In the genomic region with DNA sequence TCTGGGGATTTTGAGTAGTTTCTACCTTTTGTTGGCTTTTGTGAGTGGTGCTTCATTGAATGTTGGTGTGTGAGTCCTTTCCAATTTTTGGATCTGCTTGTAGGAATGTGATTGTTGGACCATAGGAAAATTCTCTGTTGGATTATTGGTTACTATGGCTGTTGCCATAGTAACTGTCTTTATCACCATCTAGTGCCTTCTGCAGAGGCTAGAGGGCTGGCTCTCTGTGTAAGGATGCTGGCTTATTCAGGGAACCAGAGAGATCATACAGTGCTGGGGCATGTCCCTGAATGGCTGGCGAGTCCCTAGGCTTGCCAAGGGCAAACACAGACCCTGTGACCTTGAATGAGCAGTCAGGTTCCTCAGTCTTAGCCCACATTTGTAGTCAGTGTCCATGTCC, we compare ENCODE assay signal across 24 mouse cellular contexts. TPM values are rescaled to one million over a fixed set of nuclear protein-coding genes. Genes with fewer than 3 reads are reported as not detected.
DNase-seq lines count a peak whose midpoint lies in the region; ATAC-seq and TF ChIP-seq lines count a peak whose summit lies in the region.
"Had no signal": no experiment of that assay in that cellular context is flagged by ENCODE, and none has a peak within 500 bp of the region (broad histone marks: within the 10 kb centered on the region; RNA-seq: fewer than 3 reads in every experiment).

No protein-coding gene starts in this region.

- H3K9me3 ChIP-seq in forebrain, embryonic 16.5 days (ENCODE audit: control insufficient read depth, low read length) = no peaks in the 10 kb centered on the region
- no peaks in the 10 kb centered on the region for H3K9me3 ChIP-seq in forebrain, embryonic 11.5 days (ENCODE audit: control insufficient read depth, low read length)
- H3K9me3 ChIP-seq in hindbrain, embryonic 16.5 days (ENCODE audit: control insufficient read depth, low read length) = no peaks in the 10 kb centered on the region
- H3K9me3 ChIP-seq in hindbrain, embryonic 13.5 days = no peaks in the 10 kb centered on the region
- H3K9me3 ChIP-seq in midbrain, embryonic 13.5 days = no peaks in the 10 kb centered on the region
- no peaks in the 10 kb centered on the region for H3K9me3 ChIP-seq in midbrain, embryonic 14.5 days (ENCODE audit: control insufficient read depth, low read length)
- no peaks in the 10 kb centered on the region for H3K9me3 ChIP-seq in neural tube, embryonic 14.5 days (ENCODE audit: control insufficient read depth, low read length)
- H3K9me3 ChIP-seq: embryonic facial prominence, embryonic 13.5 days; forebrain, embryonic 13.5 days; liver, embryonic 12.5 days had no signal

- no peak for DNase-seq in forebrain, embryonic 11.5 days (ENCODE audit: low spot score)
- no peak for DNase-seq in midbrain, embryonic 14.5 days
- no peak for DNase-seq in kidney, adult 2 months
- DNase-seq: adrenal gland, postnatal 14 days; cerebellum, adult 18-20 months; cerebellum, postnatal 10 days; gastrocnemius, postnatal 14 days; heart, postnatal 36 days; kidney, adult 11 months; kidney, postnatal 36 days; left cerebral cortex, postnatal 4 days; liver, postnatal 0 days; lung, postnatal 36 days; thymus, postnatal 4 days had no signal

- no peak overlapping the region for H3K9ac ChIP-seq in forebrain, embryonic 16.5 days (replicated peaks; ENCODE audit: low read depth, low read length)
- H3K9ac ChIP-seq in forebrain, embryonic 11.5 days (ENCODE audit: low read length) = no peak overlapping the region
- no peak overlapping the region for H3K9ac ChIP-seq in hindbrain, embryonic 16.5 days (ENCODE audit: low read depth, low read length)
- H3K9ac ChIP-seq in hindbrain, embryonic 13.5 days = no peak overlapping the region
- H3K9ac ChIP-seq in midbrain, embryonic 13.5 days (replicated peaks) = no peak overlapping the region
- H3K9ac ChIP-seq in midbrain, embryonic 14.5 days (replicated peaks; ENCODE audit: low read length) = no peak overlapping the region
- H3K9ac ChIP-seq in neural tube, embryonic 14.5 days (replicated peaks; ENCODE audit: low read depth, low read length) = no peak overlapping the region
- H3K9ac ChIP-seq: embryonic facial prominence, embryonic 13.5 days; forebrain, embryonic 13.5 days; liver, embryonic 12.5 days; liver, postnatal 0 days had no signal

- H3K36me3 ChIP-seq in forebrain, embryonic 16.5 days (ENCODE audit: control insufficient read depth, insufficient read depth) = peaks cover 60% of the 10 kb centered on the region
- peaks cover 24% of the 10 kb centered on the region for H3K36me3 ChIP-seq in forebrain, embryonic 11.5 days (ENCODE audit: control insufficient read depth, insufficient read depth, low read length)
- peaks cover 69% of the 10 kb centered on the region for H3K36me3 ChIP-seq in hindbrain, embryonic 16.5 days (ENCODE audit: control insufficient read depth, insufficient read depth, low read length)
- peaks cover 88% of the 10 kb centered on the region for H3K36me3 ChIP-seq in hindbrain, embryonic 13.5 days
- peaks cover 88% of the 10 kb centered on the region for H3K36me3 ChIP-seq in midbrain, embryonic 13.5 days
- H3K36me3 ChIP-seq in midbrain, embryonic 14.5 days (ENCODE audit: control insufficient read depth, insufficient read depth, low read length) = peaks cover 89% of the 10 kb centered on the region
- H3K36me3 ChIP-seq in neural tube, embryonic 14.5 days (ENCODE audit: control insufficient read depth, insufficient read depth, low read length) = peaks cover 71% of the 10 kb centered on the region
- peaks cover 3% of the 10 kb centered on the region for H3K36me3 ChIP-seq in kidney, adult 2 months (ENCODE audit: control insufficient read depth, insufficient read depth, low read length)

- H3K4me2 ChIP-seq in forebrain, embryonic 16.5 days (ENCODE audit: low read length) = no peak overlapping the region
- no peak overlapping the region for H3K4me2 ChIP-seq in forebrain, embryonic 11.5 days (ENCODE audit: low read depth, low read length, severe bottlenecking)
- H3K4me2 ChIP-seq in hindbrain, embryonic 16.5 days (ENCODE audit: low read length) = no peak overlapping the region
- no peak overlapping the region for H3K4me2 ChIP-seq in hindbrain, embryonic 13.5 days
- H3K4me2 ChIP-seq in midbrain, embryonic 13.5 days (replicated peaks) = no peak overlapping the region
- no peak overlapping the region for H3K4me2 ChIP-seq in midbrain, embryonic 14.5 days (ENCODE audit: low read length)
- no peak overlapping the region for H3K4me2 ChIP-seq in neural tube, embryonic 14.5 days (ENCODE audit: low read depth, low read length)
- H3K4me2 ChIP-seq: embryonic facial prominence, embryonic 13.5 days; forebrain, embryonic 13.5 days; liver, embryonic 12.5 days had no signal

- no peak overlapping the region for H3K4me3 ChIP-seq in forebrain, embryonic 16.5 days (replicated peaks; ENCODE audit: low read length)
- H3K4me3 ChIP-seq in forebrain, embryonic 11.5 days (ENCODE audit: low read depth, low read length) = no peak overlapping the region
- no peak overlapping the region for H3K4me3 ChIP-seq in hindbrain, embryonic 16.5 days (ENCODE audit: low read length)
- H3K4me3 ChIP-seq in hindbrain, embryonic 13.5 days = no peak overlapping the region
- H3K4me3 ChIP-seq in midbrain, embryonic 13.5 days (replicated peaks) = no peak overlapping the region
- H3K4me3 ChIP-seq in midbrain, embryonic 14.5 days (replicated peaks; ENCODE audit: low read depth, low read length) = no peak overlapping the region
- no peak overlapping the region for H3K4me3 ChIP-seq in neural tube, embryonic 14.5 days (ENCODE audit: low read depth, low read length)
- H3K4me3 ChIP-seq in kidney, adult 2 months (ENCODE audit: insufficient read depth, low read depth, low read length) = no peak overlapping the region
- H3K4me3 ChIP-seq: embryonic facial prominence, embryonic 13.5 days; forebrain, embryonic 13.5 days; liver, embryonic 12.5 days had no signal

- peak; percentile 39 for ATAC-seq in forebrain, embryonic 16.5 days
- no peak for ATAC-seq in forebrain, embryonic 11.5 days (replicated peaks; ENCODE audit: low FRiP score)
- ATAC-seq in hindbrain, embryonic 16.5 days = peak; percentile 53
- no peak for ATAC-seq in hindbrain, embryonic 13.5 days (ENCODE audit: low FRiP score)
- peak; percentile 57; the same call in 1 of the 2 replicates for ATAC-seq in midbrain, embryonic 13.5 days
- ATAC-seq in midbrain, embryonic 14.5 days (ENCODE audit: low FRiP score, low TSS enrichment) = no peak
- peak; percentile 59; the same call in 1 of the 2 replicates for ATAC-seq in neural tube, embryonic 14.5 days (ENCODE audit: low read depth)
- ATAC-seq: inflammation-experienced regulatory T-cells, adult 6 months; liver, embryonic 12.5 days; liver, postnatal 0 days; Patski had no signal

- TF ChIP-seq POLR2A in kidney, adult 2 months (IDR thresholded peaks at IDR 0.05; ENCODE audit: low read depth, low read length) = no peak

- H3K27me3 ChIP-seq in forebrain, embryonic 16.5 days (replicated peaks; ENCODE audit: control insufficient read depth, insufficient read depth, low read length) = no peaks in the 10 kb centered on the region
- H3K27me3 ChIP-seq in forebrain, embryonic 11.5 days (ENCODE audit: control insufficient read depth, insufficient read depth, low read length) = no peaks in the 10 kb centered on the region
- H3K27me3 ChIP-seq in hindbrain, embryonic 16.5 days (replicated peaks; ENCODE audit: control insufficient read depth, insufficient read depth, low read length) = no peaks in the 10 kb centered on the region
- H3K27me3 ChIP-seq in hindbrain, embryonic 13.5 days = no peaks in the 10 kb centered on the region
- H3K27me3 ChIP-seq in midbrain, embryonic 13.5 days = no peaks in the 10 kb centered on the region
- no peaks in the 10 kb centered on the region for H3K27me3 ChIP-seq in midbrain, embryonic 14.5 days (ENCODE audit: control insufficient read depth, insufficient read depth, low read length)
- H3K27me3 ChIP-seq in neural tube, embryonic 14.5 days (ENCODE audit: control insufficient read depth, insufficient read depth, low read length) = no peaks in the 10 kb centered on the region
- H3K27me3 ChIP-seq in kidney, adult 2 months (replicated peaks; ENCODE audit: control insufficient read depth, insufficient read depth, low read length) = no peaks in the 10 kb centered on the region
- H3K27me3 ChIP-seq: embryonic facial prominence, embryonic 13.5 days; forebrain, embryonic 13.5 days; liver, embryonic 12.5 days; Patski had no signal

- TF ChIP-seq CTCF in kidney, adult 2 months (conservative IDR thresholded peaks at IDR 0.05; ENCODE audit: insufficient read depth, insufficient read length, low read depth, low read length) = no peak

- no peak overlapping the region for H3K27ac ChIP-seq in forebrain, embryonic 16.5 days (ENCODE audit: low read length)
- no peak overlapping the region for H3K27ac ChIP-seq in forebrain, embryonic 11.5 days (ENCODE audit: low read depth, low read length)
- H3K27ac ChIP-seq in hindbrain, embryonic 16.5 days (ENCODE audit: low read depth, low read length) = no peak overlapping the region
- H3K27ac ChIP-seq in hindbrain, embryonic 13.5 days = no peak overlapping the region
- H3K27ac ChIP-seq in midbrain, embryonic 13.5 days = no peak overlapping the region
- no peak overlapping the region for H3K27ac ChIP-seq in midbrain, embryonic 14.5 days (replicated peaks; ENCODE audit: low read depth, low read length)
- H3K27ac ChIP-seq in neural tube, embryonic 14.5 days (ENCODE audit: low read depth, low read length) = no peak overlapping the region
- no peak overlapping the region for H3K27ac ChIP-seq in kidney, adult 2 months (ENCODE audit: insufficient read depth, low read depth, low read length)
- H3K27ac ChIP-seq: embryonic facial prominence, embryonic 13.5 days; forebrain, embryonic 13.5 days; liver, embryonic 12.5 days had no signal

- peaks cover 10% of the 10 kb centered on the region for H3K4me1 ChIP-seq in forebrain, embryonic 16.5 days (replicated peaks; ENCODE audit: control insufficient read depth, insufficient read depth, low read length)
- H3K4me1 ChIP-seq in forebrain, embryonic 11.5 days (replicated peaks; ENCODE audit: control insufficient read depth, insufficient read depth, low read length) = peaks cover 4% of the 10 kb centered on the region
- peaks cover 19% of the 10 kb centered on the region for H3K4me1 ChIP-seq in hindbrain, embryonic 16.5 days (ENCODE audit: control insufficient read depth, insufficient read depth, low read depth, low read length)
- peaks cover 31% of the 10 kb centered on the region for H3K4me1 ChIP-seq in hindbrain, embryonic 13.5 days (replicated peaks)
- H3K4me1 ChIP-seq in midbrain, embryonic 13.5 days (replicated peaks) = peaks cover 21% of the 10 kb centered on the region
- H3K4me1 ChIP-seq in midbrain, embryonic 14.5 days (ENCODE audit: control insufficient read depth, insufficient read depth, low read length) = peaks cover 9% of the 10 kb centered on the region; the same call in 1 of the 2 replicates
- H3K4me1 ChIP-seq in neural tube, embryonic 14.5 days (ENCODE audit: control insufficient read depth, insufficient read depth, low read length) = peaks cover 8% of the 10 kb centered on the region
- H3K4me1 ChIP-seq in kidney, adult 2 months (ENCODE audit: control insufficient read depth, insufficient read depth, low read length) = no peaks in the 10 kb centered on the region; the same call in 1 of the 2 replicates

- 81% methylated on average over 1 of the region's 1 CpGs for WGBS in forebrain, embryonic 16.5 days
- WGBS in forebrain, embryonic 11.5 days = 86% methylated on average over 1 of the region's 1 CpGs
- WGBS in hindbrain, embryonic 16.5 days = 80% methylated on average over 1 of the region's 1 CpGs
- 80% methylated on average over 1 of the region's 1 CpGs for WGBS in hindbrain, embryonic 13.5 days
- WGBS in midbrain, embryonic 13.5 days = 75% methylated on average over 1 of the region's 1 CpGs
- WGBS in midbrain, embryonic 14.5 days = 66% methylated on average over 1 of the region's 1 CpGs
- 82% methylated on average over 1 of the region's 1 CpGs for WGBS in neural tube, embryonic 14.5 days
- WGBS in kidney, adult 2 months = 93% methylated on average over 1 of the region's 1 CpGs

RNA-seq across cellular contexts. Expression of a gene that starts 5.6 kb away (rescaled TPM):
- 192 and 208 TPM in 2 replicates for polyA plus RNA-seq in forebrain, embryonic 16.5 days (2015; fragmentation: Nextera tagmentation; extraction: Ambion mirVana)
- 145 and 158 TPM in 2 replicates for polyA plus RNA-seq in forebrain, embryonic 11.5 days (2014; fragmentation: Nextera tagmentation; extraction: Ambion mirVana)
- 176 and 177 TPM in 2 replicates for polyA plus RNA-seq in hindbrain, embryonic 16.5 days (2015; fragmentation: Nextera tagmentation; extraction: Ambion mirVana)
- 171 and 175 TPM in 2 replicates for polyA plus RNA-seq in hindbrain, embryonic 13.5 days (2015; fragmentation: Nextera tagmentation; extraction: Ambion mirVana)
- 176 and 182 TPM in 2 replicates for polyA plus RNA-seq in midbrain, embryonic 13.5 days (2015; fragmentation: Nextera tagmentation; extraction: Ambion mirVana)
- 191 and 211 TPM in 2 replicates for polyA plus RNA-seq in midbrain, embryonic 14.5 days (2014; fragmentation: Nextera tagmentation; extraction: Ambion mirVana)
- polyA plus RNA-seq in neural tube, embryonic 14.5 days (2014; fragmentation: Nextera tagmentation; extraction: Ambion mirVana) = 177 and 182 TPM in 2 replicates
- polyA plus RNA-seq in kidney, adult 2 months (2012; rRNA removed) = 141 and 152 TPM in 2 replicates

RNA-seq across cellular contexts. Expression of a gene that starts 33.0 kb away (rescaled TPM):
- polyA plus RNA-seq in forebrain, embryonic 16.5 days (2015; fragmentation: Nextera tagmentation; extraction: Ambion mirVana) = 0.19 and 0.41 TPM in 2 replicates
- polyA plus RNA-seq in forebrain, embryonic 11.5 days (2014; fragmentation: Nextera tagmentation; extraction: Ambion mirVana) = 1.1 and 1.2 TPM in 2 replicates
- 0.40 and 0.46 TPM in 2 replicates for polyA plus RNA-seq in hindbrain, embryonic 16.5 days (2015; fragmentation: Nextera tagmentation; extraction: Ambion mirVana)
- polyA plus RNA-seq in hindbrain, embryonic 13.5 days (2015; fragmentation: Nextera tagmentation; extraction: Ambion mirVana) = 0.40 and 0.56 TPM in 2 replicates
- polyA plus RNA-seq in midbrain, embryonic 13.5 days (2015; fragmentation: Nextera tagmentation; extraction: Ambion mirVana) = 0.30 and 0.40 TPM in 2 replicates
- polyA plus RNA-seq in midbrain, embryonic 14.5 days (2014; fragmentation: Nextera tagmentation; extraction: Ambion mirVana) = 0.63 and 0.74 TPM in 2 replicates
- 0.33 and 0.88 TPM in 2 replicates for polyA plus RNA-seq in neural tube, embryonic 14.5 days (2014; fragmentation: Nextera tagmentation; extraction: Ambion mirVana)
- 2.2 and 2.8 TPM in 2 replicates for polyA plus RNA-seq in kidney, adult 2 months (2012; rRNA removed)

Comparison
In these comparisons a context has a peak if more than half of its experiments do, and no peak if none do; other contexts are left out.
1. ATAC-seq: peak in forebrain, embryonic 16.5 days (single experiment), hindbrain, embryonic 16.5 days (single experiment), midbrain, embryonic 13.5 days (single experiment) and neural tube, embryonic 14.5 days (single experiment); none in forebrain, embryonic 11.5 days (single experiment), hindbrain, embryonic 13.5 days (single experiment) and midbrain, embryonic 14.5 days (single experiment).